Mouse (Mus musculus): ENCODE measurements around the gene Gal3st2b.
"Not testable (repeated sequence)": the region's sequence is repeated elsewhere in the genome, so short reads cannot be mapped to it uniquely, and the experiment has no call there.

Gene Gal3st2b

DNA sequence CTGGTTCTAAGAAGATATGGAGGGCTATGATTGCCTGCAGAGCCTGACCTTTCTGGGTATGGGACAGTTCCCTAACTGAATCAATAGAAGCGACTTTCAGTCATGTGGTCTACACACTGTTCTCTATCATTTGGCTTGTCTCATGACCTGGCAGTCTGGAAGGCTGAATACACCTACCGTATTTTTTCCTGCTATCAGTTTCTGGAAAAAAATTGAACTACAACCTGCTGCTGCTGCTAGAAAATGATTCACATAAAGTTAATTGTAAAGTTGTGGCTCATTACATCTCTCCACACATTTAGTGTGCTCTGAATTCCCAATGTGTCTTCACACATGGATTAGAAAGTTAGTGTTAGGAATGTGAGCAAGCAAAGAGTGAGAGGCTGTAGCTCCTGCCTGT lies at the start of gene Gal3st2b:
Gal3st2b (plus strand) TSS at position 301 of the 400 bp plus-strand sequence.
- not testable (repeated sequence) for DNase-seq (ENCODE audit: low spot score)

DNA sequence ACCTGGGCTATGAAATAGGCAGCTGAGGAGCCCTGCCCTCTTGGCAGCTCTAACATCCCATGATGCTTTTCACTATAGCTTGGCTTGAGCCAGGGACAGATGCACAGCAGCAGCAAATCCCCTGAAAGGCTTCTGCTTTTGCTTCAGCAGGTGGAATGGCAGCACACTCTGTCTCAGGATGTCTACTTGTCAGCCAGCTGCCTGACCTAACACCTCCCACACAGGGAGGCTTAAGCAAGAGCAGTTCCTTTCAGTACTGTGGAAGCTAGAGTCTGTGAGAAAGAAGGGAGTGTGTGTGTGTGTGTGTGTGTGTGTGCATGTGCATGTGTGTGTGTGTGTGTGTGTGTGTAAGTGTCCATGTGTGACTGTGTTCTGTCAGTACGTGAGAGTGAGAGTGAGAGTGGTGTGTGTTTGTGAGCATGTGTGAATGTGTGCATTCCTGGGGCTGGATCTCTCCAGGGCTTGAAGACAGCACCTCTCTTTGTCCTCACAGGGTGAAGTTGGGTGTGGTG lies 46.5 kb upstream of the Gal3st2b start:
- DNase-seq (ENCODE audit: low spot score), result not testable (repeated sequence)

DNA sequence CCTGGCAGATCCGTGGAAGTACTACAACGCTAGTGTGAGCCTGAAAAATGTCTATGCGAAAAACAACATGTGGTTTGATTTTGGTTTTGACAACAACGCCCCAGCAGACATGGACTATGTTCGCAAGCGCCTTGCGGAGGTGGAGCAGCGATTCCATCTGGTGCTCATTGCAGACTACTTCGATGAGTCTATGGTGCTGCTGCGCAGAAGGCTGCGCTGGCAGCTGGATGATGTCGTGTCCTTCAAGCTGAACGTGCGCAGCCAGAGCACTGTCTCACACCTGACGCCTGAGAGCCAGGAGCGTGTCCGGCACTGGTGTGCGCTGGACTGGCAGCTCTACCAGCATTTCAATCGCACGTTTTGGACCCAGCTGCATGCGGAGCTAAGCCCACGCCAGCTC lies 43.7 kb upstream of the Gal3st2b start:
- not testable (repeated sequence) for DNase-seq (ENCODE audit: low spot score)

DNA sequence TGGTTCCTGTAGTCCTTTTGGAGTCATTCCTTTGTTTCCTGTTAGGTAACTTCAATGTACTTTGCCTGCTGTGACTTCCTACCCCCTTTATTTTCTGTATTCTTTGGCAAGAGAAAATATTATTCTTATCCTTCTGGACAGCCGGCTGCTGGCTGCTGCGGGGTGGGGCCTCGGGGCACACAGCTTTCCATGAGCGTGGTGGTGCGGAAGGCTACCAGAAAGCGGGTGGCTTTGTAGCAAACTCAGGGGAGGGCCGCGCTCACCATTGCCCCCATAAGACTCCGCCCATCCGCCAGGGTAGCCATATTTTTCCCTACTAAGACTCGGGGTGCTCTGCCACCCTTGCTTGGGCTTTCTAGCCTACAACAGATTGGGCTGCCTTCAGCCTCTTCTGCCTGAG lies 36.3 kb upstream of the Gal3st2b start:
- not testable (repeated sequence) for DNase-seq (ENCODE audit: low spot score)

DNA sequence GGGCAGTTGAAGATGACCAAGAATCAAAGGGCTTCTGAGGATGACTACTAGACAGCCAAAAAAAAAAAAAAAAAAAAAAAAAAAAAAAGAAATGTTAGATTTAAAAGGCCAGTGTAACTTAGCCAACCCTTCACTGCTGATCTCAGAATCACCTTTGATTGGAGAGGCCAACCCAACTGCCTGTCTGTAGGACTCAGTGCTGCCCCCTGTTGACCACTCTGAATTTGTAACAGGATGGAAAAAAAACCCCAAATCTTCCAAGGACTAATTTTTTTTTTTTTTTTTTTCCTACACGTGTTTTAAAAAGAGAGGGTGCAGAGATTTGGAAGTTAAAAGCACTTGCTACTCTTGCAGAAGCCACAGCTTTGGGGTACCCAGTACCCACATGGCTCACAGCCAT lies 27.2 kb upstream of the Gal3st2b start:
- DNase-seq (ENCODE audit: low spot score), result not testable (repeated sequence)

DNA sequence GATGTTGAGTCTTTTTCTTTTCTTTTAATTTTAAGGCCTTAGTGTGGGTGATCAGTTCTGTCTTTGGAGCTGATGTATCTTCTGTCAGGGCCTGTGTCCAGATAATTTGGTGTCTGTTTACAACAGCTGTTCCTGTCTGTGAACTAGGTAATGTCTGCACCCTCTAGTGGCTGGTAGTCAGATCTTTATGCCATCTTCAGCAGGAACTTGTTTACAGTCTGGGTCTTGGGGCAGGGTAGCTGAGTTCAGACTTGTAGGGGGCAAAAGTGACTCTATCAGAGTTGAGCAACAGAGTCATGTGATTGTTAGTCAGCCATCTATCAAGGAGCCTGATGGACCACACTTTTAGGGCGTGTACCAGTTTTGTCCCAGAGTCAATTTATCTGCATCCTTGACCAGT lies 20.7 kb upstream of the Gal3st2b start:
- DNase-seq (ENCODE audit: low spot score), result not testable (repeated sequence)

DNA sequence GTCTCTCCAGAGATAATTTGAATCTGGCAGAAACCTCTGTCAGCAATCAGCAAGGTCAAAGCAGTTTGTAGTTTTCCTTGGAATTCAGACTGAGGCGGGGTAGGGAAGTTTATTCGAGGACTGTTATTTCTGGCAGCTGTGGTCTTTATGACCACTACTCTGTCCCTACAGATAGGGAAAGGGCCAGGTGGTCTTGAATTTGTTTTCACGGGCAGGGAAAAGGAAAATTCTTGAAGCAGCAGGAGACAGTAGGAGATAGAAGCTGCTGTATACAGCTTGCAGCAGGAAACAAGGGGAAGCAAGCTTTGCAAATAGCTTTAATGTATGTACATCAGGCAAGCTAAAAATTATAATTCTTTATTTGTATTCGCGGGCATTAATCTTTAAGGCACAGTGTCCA lies 16.8 kb upstream of the Gal3st2b start:
- DNase-seq (ENCODE audit: low spot score), result not testable (repeated sequence)

DNA sequence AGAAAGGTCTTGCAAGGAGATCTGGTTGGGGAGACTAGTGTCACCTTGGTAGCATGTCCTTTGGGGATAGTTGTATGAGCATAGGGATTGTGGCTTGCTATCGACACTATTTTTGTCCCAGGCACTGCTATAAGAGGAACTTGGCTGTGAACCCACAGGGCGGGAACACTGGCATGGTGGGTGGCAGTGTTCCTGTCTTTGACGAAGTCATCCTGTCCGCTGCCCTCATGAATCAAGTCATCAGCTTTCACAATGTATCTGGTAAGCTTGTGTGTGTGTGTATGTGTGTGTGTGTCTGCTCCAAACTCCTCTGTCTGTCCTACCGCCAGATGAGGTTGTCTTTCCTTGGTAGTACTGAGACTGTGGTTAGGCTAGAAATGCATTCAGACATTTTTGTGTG lies 11.4 kb upstream of the Gal3st2b start:
- DNase-seq (ENCODE audit: low spot score), result not testable (repeated sequence)

DNA sequence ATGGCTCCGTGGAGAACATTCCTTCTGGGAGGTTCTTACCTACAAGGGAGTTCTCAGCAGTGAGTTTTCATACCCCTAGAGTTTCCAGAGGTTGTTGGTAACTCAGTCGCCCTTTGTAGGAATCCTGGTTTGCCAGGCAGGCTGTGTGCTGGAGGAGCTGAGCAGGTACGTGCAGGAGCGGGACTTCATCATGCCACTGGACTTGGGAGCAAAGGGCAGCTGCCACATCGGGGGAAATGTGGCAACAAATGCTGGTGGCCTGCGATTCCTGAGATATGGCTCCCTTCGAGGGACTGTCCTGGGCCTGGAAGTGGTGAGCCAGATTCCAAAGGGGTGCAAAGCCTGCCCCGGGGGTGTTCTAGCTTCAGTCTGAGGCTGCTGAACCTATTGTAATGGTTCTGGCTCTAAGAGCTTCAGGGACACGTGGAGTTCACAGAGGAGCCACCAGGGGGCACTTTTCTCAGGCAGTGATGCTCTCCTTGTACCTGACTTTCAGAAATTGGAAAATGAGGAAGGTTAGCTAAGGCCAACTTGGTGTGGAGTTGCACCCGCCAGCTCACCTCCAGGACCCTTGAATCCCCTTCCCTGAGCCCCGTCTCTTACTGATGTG lies 9.0 kb upstream of the Gal3st2b start:
- DNase-seq (ENCODE audit: low spot score), result not testable (repeated sequence)

DNA sequence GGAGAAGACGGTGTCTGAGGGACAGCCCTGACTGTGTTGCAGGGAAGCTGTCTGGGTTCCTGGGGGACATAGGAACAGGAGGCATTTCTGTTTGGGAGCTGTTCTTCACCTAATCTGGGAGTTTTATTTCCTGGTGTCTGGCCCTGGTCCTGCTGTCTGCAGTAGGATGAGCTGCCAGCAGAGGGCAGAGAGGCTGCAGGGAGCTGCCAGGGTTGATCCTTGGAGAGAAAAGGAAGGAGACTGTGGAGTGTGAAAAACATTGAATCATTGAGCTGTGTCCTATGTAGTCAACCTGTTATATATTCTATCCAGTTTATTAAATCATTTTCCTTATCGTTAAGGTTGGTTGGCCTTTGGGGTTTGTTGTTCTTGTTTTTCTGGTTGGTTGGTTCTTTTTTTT lies 6.2 kb upstream of the Gal3st2b start:
- DNase-seq (ENCODE audit: low spot score), result not testable (repeated sequence)

DNA sequence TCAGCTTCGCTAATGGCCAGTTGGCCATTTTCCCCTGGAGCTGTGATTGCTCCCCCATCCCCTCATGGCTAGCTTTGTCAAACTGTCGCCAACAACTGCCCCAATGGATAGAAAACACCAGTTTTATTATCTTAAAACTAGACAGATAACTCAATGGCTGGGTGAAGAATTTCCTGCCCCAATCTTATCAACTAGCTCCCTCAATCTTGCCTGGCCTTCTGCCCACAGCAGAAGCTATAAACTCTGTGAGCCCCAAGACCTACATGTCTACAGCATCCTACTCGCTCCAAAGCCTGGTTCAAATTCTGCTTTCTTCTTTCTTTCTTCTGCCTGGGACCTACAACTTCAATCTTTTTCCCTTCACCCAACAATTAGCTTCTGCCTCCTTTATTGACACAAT lies 951 bp upstream of the Gal3st2b start:
- DNase-seq (ENCODE audit: low spot score), result not testable (repeated sequence)

DNA sequence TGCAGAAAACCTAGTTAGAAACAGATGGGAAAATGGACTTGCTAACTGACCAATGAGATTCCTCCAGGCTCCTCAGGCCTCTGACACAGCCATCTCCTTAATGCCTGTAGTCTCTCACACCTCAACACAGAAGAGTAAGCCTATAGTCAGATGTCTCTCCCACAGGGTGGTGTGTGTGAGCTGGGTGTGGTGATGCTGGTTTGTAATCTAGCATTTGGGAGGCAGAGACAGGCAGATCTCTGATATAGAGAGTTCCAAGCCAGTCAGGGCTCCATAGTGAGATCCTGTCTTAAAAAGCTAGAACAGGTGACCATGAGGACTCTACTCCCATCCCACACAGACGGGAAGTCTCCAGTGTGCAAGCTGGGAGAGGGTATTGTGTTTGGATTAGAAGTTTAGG lies 664 bp downstream of the Gal3st2b start:
- not testable (repeated sequence) for DNase-seq (ENCODE audit: low spot score)

DNA sequence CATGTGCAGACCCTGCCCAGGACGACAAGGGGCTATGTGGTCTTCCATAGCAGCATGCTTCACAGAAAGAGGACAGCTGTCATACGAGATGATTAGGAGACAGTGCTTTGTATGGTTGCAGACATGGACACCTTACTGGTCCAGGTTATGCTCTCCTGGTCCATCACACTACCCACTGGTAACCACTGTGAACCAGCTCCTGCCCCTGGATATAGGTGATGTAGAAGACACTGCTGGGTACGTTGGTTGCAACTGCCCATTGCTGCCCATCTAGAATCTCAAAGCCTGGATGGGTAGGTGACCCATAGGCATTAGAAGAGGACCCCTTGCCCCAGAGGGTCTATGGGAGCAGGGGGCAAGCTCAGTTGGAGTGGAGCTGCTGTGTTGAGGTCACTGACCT lies 1.2 kb downstream of the Gal3st2b start:
- DNase-seq (ENCODE audit: low spot score), result not testable (repeated sequence)

DNA sequence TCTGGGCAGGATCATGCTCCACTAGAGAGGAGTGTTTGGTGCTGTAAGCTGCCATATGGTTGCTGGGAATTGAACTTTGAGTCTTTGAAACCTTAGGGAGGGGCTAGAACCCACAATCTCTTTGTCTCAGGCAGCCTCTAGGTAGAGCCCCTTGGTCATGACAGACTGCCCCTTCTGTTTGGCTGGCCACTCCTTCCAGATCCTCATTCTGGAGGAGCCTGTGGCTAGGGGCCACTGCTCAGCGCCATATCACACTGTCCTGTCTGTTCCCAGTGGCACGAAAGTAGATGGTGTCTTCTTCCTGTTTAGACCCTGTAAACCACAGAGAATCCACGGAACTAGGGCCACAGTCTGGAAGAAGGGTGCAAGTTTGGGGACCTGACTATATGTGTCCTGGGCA lies 4.5 kb downstream of the Gal3st2b start:
- not testable (repeated sequence) for DNase-seq (ENCODE audit: low spot score)

DNA sequence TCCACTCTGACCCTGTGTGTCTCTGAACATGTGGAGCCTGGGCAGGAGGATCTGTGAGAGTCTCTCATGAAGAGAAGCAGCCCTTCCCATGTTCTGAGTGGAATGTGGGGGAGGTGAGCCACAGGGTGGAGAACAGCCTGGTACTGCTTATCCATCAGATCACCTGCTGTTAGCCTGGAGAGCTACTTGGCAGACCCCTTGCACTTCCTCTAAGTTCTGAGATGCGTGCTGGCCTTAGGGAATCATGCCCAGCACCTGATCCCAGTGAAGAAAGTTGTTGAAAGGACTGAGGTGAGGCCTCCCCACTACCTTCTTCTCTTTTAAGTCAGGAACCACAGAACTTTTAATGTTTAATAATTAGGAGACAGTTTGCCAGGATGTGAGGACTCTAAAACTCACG lies 5.0 kb downstream of the Gal3st2b start:
- not testable (repeated sequence) for DNase-seq (ENCODE audit: low spot score)

DNA sequence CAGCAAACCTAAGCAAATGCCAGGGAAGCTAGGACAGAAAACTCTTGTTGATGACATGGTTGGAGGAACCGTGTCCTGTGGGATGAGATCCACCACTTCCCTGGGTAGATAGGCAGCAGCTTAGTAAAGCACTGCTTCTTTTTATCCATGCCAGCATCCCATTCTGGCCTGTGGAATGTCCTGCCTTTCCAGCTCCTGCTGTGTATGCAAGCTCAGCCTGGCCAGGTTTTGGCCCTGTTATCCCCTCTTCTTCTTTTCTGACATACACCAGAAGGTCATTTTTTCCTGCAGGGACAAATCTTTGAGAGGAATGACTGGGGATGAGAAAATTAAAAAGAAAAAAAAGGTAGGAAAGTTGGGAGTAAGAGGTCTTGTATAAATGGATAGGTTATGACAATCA lies 17.3 kb downstream of the Gal3st2b start:
- DNase-seq (ENCODE audit: low spot score), result not testable (repeated sequence)

DNA sequence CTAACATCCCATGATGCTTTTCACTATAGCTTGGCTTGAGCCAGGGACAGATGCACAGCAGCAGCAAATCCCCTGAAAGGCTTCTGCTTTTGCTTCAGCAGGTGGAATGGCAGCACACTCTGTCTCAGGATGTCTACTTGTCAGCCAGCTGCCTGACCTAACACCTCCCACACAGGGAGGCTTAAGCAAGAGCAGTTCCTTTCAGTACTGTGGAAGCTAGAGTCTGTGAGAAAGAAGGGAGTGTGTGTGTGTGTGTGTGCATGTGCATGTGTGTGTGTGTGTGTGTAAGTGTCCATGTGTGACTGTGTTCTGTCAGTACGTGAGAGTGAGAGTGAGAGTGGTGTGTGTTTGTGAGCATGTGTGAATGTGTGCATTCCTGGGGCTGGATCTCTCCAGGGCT lies 19.7 kb downstream of the Gal3st2b start:
- not testable (repeated sequence) for DNase-seq (ENCODE audit: low spot score)

DNA sequence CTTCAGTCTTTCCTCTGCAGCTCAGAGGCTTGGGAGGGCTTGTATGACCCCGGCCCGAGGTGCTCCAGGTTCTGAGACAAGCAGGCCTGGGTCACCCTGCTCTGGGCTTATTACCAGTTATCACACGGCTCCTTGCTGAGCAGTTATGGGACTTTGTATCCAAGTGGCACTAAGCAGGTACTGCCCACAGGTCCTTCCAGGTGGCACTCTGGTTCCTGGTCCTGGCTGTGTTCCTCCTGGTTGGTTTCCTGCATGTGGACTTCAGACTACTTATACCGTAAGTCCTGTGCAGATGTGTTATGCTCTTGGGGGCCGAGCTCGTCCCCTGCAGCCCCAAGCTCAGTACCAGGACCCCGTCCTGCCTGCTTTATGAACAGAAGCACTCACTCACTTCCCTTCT lies 20.3 kb downstream of the Gal3st2b start:
- DNase-seq (ENCODE audit: low spot score), result not testable (repeated sequence)

DNA sequence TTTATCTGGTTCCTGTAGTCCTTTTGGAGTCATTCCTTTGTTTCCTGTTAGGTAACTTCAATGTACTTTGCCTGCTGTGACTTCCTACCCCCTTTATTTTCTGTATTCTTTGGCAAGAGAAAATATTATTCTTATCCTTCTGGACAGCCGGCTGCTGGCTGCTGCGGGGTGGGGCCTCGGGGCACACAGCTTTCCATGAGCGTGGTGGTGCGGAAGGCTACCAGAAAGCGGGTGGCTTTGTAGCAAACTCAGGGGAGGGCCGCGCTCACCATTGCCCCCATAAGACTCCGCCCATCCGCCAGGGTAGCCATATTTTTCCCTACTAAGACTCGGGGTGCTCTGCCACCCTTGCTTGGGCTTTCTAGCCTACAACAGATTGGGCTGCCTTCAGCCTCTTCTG lies 31.0 kb downstream of the Gal3st2b start:
- DNase-seq (ENCODE audit: low spot score), result not testable (repeated sequence)

DNA sequence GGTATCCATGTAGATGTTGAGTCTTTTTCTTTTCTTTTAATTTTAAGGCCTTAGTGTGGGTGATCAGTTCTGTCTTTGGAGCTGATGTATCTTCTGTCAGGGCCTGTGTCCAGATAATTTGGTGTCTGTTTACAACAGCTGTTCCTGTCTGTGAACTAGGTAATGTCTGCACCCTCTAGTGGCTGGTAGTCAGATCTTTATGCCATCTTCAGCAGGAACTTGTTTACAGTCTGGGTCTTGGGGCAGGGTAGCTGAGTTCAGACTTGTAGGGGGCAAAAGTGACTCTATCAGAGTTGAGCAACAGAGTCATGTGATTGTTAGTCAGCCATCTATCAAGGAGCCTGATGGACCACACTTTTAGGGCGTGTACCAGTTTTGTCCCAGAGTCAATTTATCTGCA lies 48.4 kb downstream of the Gal3st2b start:
- not testable (repeated sequence) for DNase-seq (ENCODE audit: low spot score)

DNA sequence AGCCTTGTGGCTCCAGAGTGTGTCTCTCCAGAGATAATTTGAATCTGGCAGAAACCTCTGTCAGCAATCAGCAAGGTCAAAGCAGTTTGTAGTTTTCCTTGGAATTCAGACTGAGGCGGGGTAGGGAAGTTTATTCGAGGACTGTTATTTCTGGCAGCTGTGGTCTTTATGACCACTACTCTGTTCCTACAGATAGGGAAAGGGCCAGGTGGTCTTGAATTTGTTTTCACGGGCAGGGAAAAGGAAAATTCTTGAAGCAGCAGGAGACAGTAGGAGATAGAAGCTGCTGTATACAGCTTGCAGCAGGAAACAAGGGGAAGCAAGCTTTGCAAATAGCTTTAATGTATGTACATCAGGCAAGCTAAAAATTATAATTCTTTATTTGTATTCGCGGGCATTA lies 52.3 kb downstream of the Gal3st2b start:
- DNase-seq (ENCODE audit: low spot score), result not testable (repeated sequence)

DNA sequence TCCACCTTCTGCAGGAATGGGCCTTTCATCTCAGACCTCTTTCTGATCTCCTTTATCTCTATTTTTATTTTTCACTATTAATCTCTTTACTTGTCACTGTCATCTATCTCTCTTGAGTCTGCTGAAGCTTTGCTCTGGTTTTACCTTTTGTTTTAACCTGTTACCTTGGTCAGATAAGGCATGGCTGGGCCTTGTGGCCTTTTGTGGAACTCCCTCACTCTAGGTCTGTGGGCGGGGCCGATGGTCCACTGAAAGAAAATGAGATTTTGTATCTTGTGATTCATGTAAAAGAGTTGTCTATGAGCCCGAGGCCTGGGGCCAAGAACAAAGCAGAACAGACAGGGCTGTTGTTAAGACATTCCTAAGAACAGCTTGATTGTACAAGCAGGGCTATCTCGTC lies 52.7 kb downstream of the Gal3st2b start:
- not testable (repeated sequence) for DNase-seq (ENCODE audit: low spot score)

DNA sequence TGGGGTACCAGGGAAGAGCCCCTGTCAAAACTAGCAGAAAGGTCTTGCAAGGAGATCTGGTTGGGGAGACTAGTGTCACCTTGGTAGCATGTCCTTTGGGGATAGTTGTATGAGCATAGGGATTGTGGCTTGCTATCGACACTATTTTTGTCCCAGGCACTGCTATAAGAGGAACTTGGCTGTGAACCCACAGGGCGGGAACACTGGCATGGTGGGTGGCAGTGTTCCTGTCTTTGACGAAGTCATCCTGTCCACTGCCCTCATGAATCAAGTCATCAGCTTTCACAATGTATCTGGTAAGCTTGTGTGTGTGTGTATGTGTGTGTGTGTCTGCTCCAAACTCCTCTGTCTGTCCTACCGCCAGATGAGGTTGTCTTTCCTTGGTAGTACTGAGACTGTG lies 57.7 kb downstream of the Gal3st2b start:
- not testable (repeated sequence) for DNase-seq (ENCODE audit: low spot score)

DNA sequence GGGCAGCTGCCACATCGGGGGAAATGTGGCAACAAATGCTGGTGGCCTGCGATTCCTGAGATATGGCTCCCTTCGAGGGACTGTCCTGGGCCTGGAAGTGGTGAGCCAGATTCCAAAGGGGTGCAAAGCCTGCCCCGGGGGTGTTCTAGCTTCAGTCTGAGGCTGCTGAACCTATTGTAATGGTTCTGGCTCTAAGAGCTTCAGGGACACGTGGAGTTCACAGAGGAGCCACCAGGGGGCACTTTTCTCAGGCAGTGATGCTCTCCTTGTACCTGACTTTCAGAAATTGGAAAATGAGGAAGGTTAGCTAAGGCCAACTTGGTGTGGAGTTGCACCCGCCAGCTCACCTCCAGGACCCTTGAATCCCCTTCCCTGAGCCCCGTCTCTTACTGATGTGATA lies 60.2 kb downstream of the Gal3st2b start:
- DNase-seq (ENCODE audit: low spot score), result not testable (repeated sequence)
